Mouse (Mus musculus) CH12.LX (cell line): ENCODE results near the gene Crybb1. TPM values are rescaled to one million over a fixed set of nuclear protein-coding genes. Genes with fewer than 3 reads are reported as not detected.
A peak's percentile ranks its signal among the peaks of the same experiment; 100 is the strongest.

Experiments used
- DNase-seq: peaks from one replicate; pipeline ENCODE4 v3.0.0-alpha.2; 2013; ENCODE audit errors: extremely low read depth
- H3K27ac ChIP-seq: 2 replicates; pipeline ENCODE4 v1.5.1; 2012; ENCODE audit warnings: low read depth, mild to moderate bottlenecking, control low read depth, moderate library complexity; ENCODE audit not compliant: insufficient read depth
- H3K27me3 ChIP-seq: replicated peaks from 2 replicates; pipeline ENCODE3; 2012; ENCODE audit warnings: inconsistent platforms
- H3K36me3 ChIP-seq, 2 experiments: replicated peaks in 1 of 2; 2 replicates each; pipeline versions ENCODE3 to v1.6.1; 2012; ENCODE audit warnings: inconsistent platforms in 1 of 2, low read length in 1 of 2, mild to moderate bottlenecking in 1 of 2, mixed read lengths in 1 of 2, moderate library complexity in 1 of 2; ENCODE audit not compliant: control insufficient read depth in 1 of 2, insufficient read depth in 1 of 2
- H3K4me1 ChIP-seq, 2 experiments: 2 replicates each; pipeline ENCODE4 v1.6.1; 2012; ENCODE audit warnings: inconsistent platforms in 1 of 2, moderate library complexity in 1 of 2; ENCODE audit not compliant: insufficient read depth in 2 of 2, control insufficient read depth in 1 of 2
- H3K4me2 ChIP-seq: 2 replicates; pipeline ENCODE4 v1.6.1; 2012; ENCODE audit warnings: low read depth, mild to moderate bottlenecking, control low read depth; ENCODE audit not compliant: poor library complexity, insufficient read depth, severe bottlenecking
- H3K4me3 ChIP-seq, 3 experiments: fragments of 150-350 bp in 1 of 3; sonication (generic) in 1 of 3; replicated peaks in 1 of 3; 2 replicates each; pipeline versions ENCODE3 to v1.5.1; 2011 to 2012; ENCODE audit warnings: low read depth in 2 of 3, low read length in 2 of 3, mild to moderate bottlenecking in 2 of 3, moderate library complexity in 2 of 3, control low read depth in 1 of 3, improper control_type of control experiment in 1 of 3, inconsistent platforms in 1 of 3, mixed read lengths in 1 of 3; ENCODE audit not compliant: poor library complexity in 1 of 3
- H3K79me2 ChIP-seq: replicated peaks from 2 replicates; pipeline ENCODE4 v1.6.1; 2012; ENCODE audit warnings: mild to moderate bottlenecking, moderate library complexity; ENCODE audit not compliant: control insufficient read depth, poor library complexity, insufficient read depth, severe bottlenecking; ENCODE audit errors: extremely low read depth
- H3K9ac ChIP-seq: 2 replicates; pipeline ENCODE4 v1.6.1; 2012; ENCODE audit warnings: low read depth, mild to moderate bottlenecking, control low read depth, moderate library complexity; ENCODE audit not compliant: insufficient read depth
- H3K9me3 ChIP-seq: replicated peaks from 2 replicates; pipeline ENCODE3; 2012; ENCODE audit warnings: low read length, inconsistent platforms, mixed read lengths
- E2F4 ChIP-seq: IDR thresholded peaks from 2 replicates; pipeline ENCODE4 v1.6.1; 2011; ENCODE audit warnings: low read depth, low read length, improper control_type of control experiment; ENCODE audit not compliant: insufficient replicate concordance
- EP300 ChIP-seq: IDR thresholded peaks from 2 replicates; pipeline ENCODE4 v1.6.1; 2011; ENCODE audit warnings: low read length, improper control_type of control experiment
- HCFC1 ChIP-seq: IDR thresholded peaks from 2 replicates; pipeline ENCODE4 v1.6.1; 2012; ENCODE audit warnings: low read depth, mild to moderate bottlenecking, inconsistent platforms, low read length, improper control_type of control experiment
- JUN ChIP-seq: IDR thresholded peaks from 2 replicates; pipeline ENCODE4 v1.6.1; 2011; ENCODE audit warnings: low read depth, mild to moderate bottlenecking, low read length, improper control_type of control experiment, moderate library complexity; ENCODE audit not compliant: insufficient read depth
- JUND ChIP-seq: conservative IDR thresholded peaks from 2 replicates; pipeline ENCODE4 v1.6.1; 2011; ENCODE audit warnings: low read depth, low read length, improper control_type of control experiment
- MAFK ChIP-seq: IDR thresholded peaks from 2 replicates; pipeline ENCODE4 v1.6.1; 2011; ENCODE audit warnings: low read length, improper control_type of control experiment; ENCODE audit not compliant: insufficient replicate concordance
- MAX ChIP-seq: IDR thresholded peaks from 2 replicates; pipeline ENCODE4 v1.6.1; 2011; ENCODE audit warnings: low read length, improper control_type of control experiment
- MAZ ChIP-seq: IDR thresholded peaks from 2 replicates; pipeline ENCODE4 v1.6.1; 2012; ENCODE audit warnings: low read depth, mild to moderate bottlenecking, inconsistent platforms, low read length, improper control_type of control experiment, moderate library complexity
- MEF2A ChIP-seq: IDR thresholded peaks from 2 replicates; pipeline ENCODE4 v1.6.1; 2014; ENCODE audit warnings: low read depth, mild to moderate bottlenecking, inconsistent platforms, low read length, improper control_type of control experiment, borderline replicate concordance
- MYC ChIP-seq: IDR thresholded peaks from 2 replicates; pipeline ENCODE4 v1.6.1; 2011; ENCODE audit warnings: low read depth, mild to moderate bottlenecking, improper control_type of control experiment, low read length
- NELFE ChIP-seq: IDR thresholded peaks from 2 replicates; pipeline ENCODE4 v1.6.1; 2011; ENCODE audit warnings: low read depth, low read length, improper control_type of control experiment
- POLR2AphosphoS2 ChIP-seq: IDR thresholded peaks from 2 replicates; pipeline ENCODE4 v1.6.1; 2011; ENCODE audit warnings: low read depth, low read length, improper control_type of control experiment
- SIN3A ChIP-seq: IDR thresholded peaks from 2 replicates; pipeline ENCODE4 v1.6.1; 2012; ENCODE audit warnings: low read length, improper control_type of control experiment, inconsistent platforms
- USF1 ChIP-seq: IDR thresholded peaks from 2 replicates; pipeline ENCODE4 v1.6.1; 2014; ENCODE audit warnings: low read depth, mild to moderate bottlenecking, inconsistent platforms, low read length, improper control_type of control experiment
- ZC3H11A ChIP-seq: IDR thresholded peaks from 2 replicates; pipeline ENCODE4 v1.6.1; 2012; ENCODE audit warnings: low read depth, mild to moderate bottlenecking, inconsistent platforms, low read length, improper control_type of control experiment
- ZKSCAN1 ChIP-seq: IDR thresholded peaks from 2 replicates; pipeline ENCODE4 v1.6.1; 2012; ENCODE audit warnings: low read depth, inconsistent platforms, low read length, improper control_type of control experiment, borderline replicate concordance
- ZMIZ1 ChIP-seq: IDR thresholded peaks from 2 replicates; pipeline ENCODE4 v1.6.1; 2012; ENCODE audit warnings: low read depth, mild to moderate bottlenecking, inconsistent platforms, low read length, improper control_type of control experiment
- ZNF384 ChIP-seq: IDR thresholded peaks from 2 replicates; pipeline ENCODE4 v1.6.1; 2012; ENCODE audit warnings: low read depth, low read length, improper control_type of control experiment, inconsistent platforms
- dilution Hi-C: fragments of 300-500 bp; cut with MboI; formaldehyde crosslinking; loops from 2 replicates; pipeline ENCODE4 v1.14.3; 2020; ENCODE audit warnings: low sequenced_read_pairs; ENCODE audit not compliant: extremely low pct_unique_long_range_greater_than_20kb, extremely low pct_ligation_motif_present
- in situ Hi-C: fragments of 300-500 bp; cut with MboI; formaldehyde crosslinking; loops from 3 replicates; pipeline ENCODE4 v1.14.3; 2019; ENCODE audit warnings: low sequenced_read_pairs, low pct_ligation_motif_present, low pct_unique_long_range_greater_than_20kb, mixed read lengths
- polyA plus RNA-seq: library from polyadenylated mRNA; unstranded; fragments of >175 nt; gene quantifications from 2 replicates; pipeline ENCODE4 v1.2.1, GENCODE M21; 2012; ENCODE audit warnings: low read depth; ENCODE audit not compliant: insufficient read length
- total RNA-seq, 2 experiments: library from RNA; depleted of rRNA; stranded (reverse); fragments of 300-350 nt in 1 of 2; fragments of >200 nt in 1 of 2; gene quantifications; 2 replicates each; pipeline ENCODE4 v1.2.3; 2012 to 2014

The Crybb1 gene
- total and polyA plus RNA-seq, 3 experiments = not detected

DNA sequence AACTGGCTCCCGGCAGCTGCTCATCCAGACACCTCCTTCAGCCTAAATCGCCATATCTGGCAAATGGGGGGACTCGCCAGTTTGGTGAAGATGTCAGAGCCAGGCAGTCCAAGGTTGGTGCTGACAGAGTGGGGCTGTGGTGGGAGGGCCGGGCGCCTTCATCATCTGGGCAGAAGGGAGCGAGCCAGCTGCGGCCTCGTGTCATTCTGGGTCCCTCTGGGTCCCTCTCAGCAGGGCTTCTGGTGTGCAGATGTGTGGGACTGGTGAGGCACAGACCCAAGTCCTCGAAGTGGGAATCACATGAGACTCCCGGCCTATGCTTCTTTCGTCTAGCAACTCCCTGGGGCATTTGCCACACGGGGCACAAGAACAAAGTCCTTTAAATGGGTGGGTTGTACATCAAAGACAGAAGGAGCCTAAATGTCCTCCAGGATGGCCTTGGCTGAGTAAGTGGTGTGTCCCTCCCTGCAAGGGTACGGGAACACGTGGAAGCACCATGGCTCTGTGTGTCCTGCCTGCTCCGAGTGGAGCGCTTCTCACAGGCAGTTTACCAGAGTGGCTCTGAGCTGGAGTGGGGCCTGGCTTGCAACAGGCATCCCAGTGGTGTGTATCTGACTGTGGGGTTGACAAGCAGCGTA is 36.8 kb downstream of the Crybb1 start:
- TF ChIP-seq E2F4 (no peak), SIN3A (no peak), NELFE (no peak), HCFC1 (no peak), MEF2A (no peak), MAZ (no peak), USF1 (no peak), MAX (no peak)
- DNase-seq = no peak
- no peak overlapping the region for H3K9ac ChIP-seq
- no peaks in the 10 kb centered on the region for H3K27me3 ChIP-seq
- peaks cover 7 to 28% of the 10 kb centered on the region in 2 experiments for H3K4me1 ChIP-seq
- H3K9me3 ChIP-seq = no peaks in the 10 kb centered on the region
- H3K27ac ChIP-seq = no peak overlapping the region
- H3K4me2 ChIP-seq = no peak overlapping the region
- H3K36me3 ChIP-seq = peaks cover 0 to 16% of the 10 kb centered on the region in 2 experiments
- dilution Hi-C loops = no loop called here
- no peaks in the 10 kb centered on the region for H3K79me2 ChIP-seq
- H3K4me3 ChIP-seq = no peak overlapping the region
- in situ Hi-C loops = no loop called here

- in situ Hi-C loops (no loop called here), dilution Hi-C loops (no loop called here)
- H3K9ac ChIP-seq = no peak overlapping the region
- TF ChIP-seq ZNF384 (no peak), ZKSCAN1 (peak; percentile 72)
- TF ChIP-seq, all 38 proteins: peak for 1
- no peak overlapping the region for H3K27ac ChIP-seq
- peaks cover 2 to 26% of the 10 kb centered on the region in 2 experiments; a peak in 3 of 4 replicates for H3K4me1 ChIP-seq
- no peaks in the 10 kb centered on the region for H3K79me2 ChIP-seq
- no peak overlapping the region for H3K4me3 ChIP-seq
- H3K36me3 ChIP-seq = peaks cover 0 to 22% of the 10 kb centered on the region in 2 experiments
- H3K27me3 ChIP-seq = no peaks in the 10 kb centered on the region
- no peak for DNase-seq
- no peak overlapping the region for H3K4me2 ChIP-seq
- H3K9me3 ChIP-seq = no peaks in the 10 kb centered on the region
Measured at GRCm38 (mm10) chr5:112293800-112294199, 38.2 kb downstream of the Crybb1 start.

DNA sequence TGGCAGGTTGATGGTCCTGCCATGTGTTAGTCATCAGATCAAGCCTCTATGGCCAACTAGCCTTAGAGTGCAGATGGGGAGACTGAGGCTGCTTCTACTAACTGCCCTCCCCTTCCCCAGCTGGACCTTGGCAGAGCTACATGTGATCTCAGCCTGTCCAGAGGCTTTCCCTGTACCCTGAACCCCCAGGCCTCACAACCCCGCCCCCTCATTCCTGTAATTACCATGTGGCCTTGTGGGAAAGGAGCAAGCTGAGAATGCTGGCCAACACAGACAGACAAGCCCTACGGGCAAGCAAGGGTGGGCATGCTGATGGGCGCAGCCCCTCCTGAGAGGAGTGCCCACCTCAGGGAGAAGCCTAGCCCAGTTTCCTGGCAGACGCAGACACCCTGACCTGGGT is 39.1 kb downstream of the Crybb1 start:
- no peaks in the 10 kb centered on the region for H3K9me3 ChIP-seq
- peaks cover 2 to 27% of the 10 kb centered on the region in 2 experiments; a peak in 3 of 4 replicates for H3K4me1 ChIP-seq
- no peaks in the 10 kb centered on the region for H3K27me3 ChIP-seq
- TF ChIP-seq JUND (no peak), ZMIZ1 (no peak), MYC (no peak), ZC3H11A (no peak), ZKSCAN1 (no peak), ZNF384 (no peak), POLR2AphosphoS2 (no peak), USF1 (no peak), EP300 (no peak), MAFK (no peak), JUN (no peak)
- H3K79me2 ChIP-seq = no peaks in the 10 kb centered on the region
- H3K4me2 ChIP-seq = no peak overlapping the region
- no peak overlapping the region for H3K4me3 ChIP-seq
- no peak for DNase-seq
- dilution Hi-C loops (no loop called here), in situ Hi-C loops (no loop called here)
- H3K36me3 ChIP-seq = peaks cover 0 to 22% of the 10 kb centered on the region in 2 experiments
- no peak overlapping the region for H3K27ac ChIP-seq
- no peak overlapping the region for H3K9ac ChIP-seq
